Mouse (Mus musculus) bone marrow, adult 2 months (tissue): ENCODE results near the gene Pabpc4.

ENCODE experiments used
- CTCF ChIP-seq: fragments of 200-500 bp; IDR thresholded peaks from 2 replicates; pipeline ENCODE4 v1.5.1; 2011; ENCODE audit warnings: low read length, control low read depth; ENCODE audit not compliant: control insufficient read depth, insufficient read depth
- POLR2A ChIP-seq: fragments of 200-500 bp; IDR thresholded peaks from 2 replicates; pipeline ENCODE4 v1.6.1; 2011; ENCODE audit warnings: low read depth, mild to moderate bottlenecking, control low read depth, low read length, borderline replicate concordance; ENCODE audit not compliant: control insufficient read depth

- TF ChIP-seq POLR2A (no peak), CTCF (no peak)
Observed at GRCm38 (mm10) chr4:123292390-123292789, 30.2 kb downstream of the Pabpc4 start.
